Comparison of ENCODE assay signal across 14 mouse cellular contexts in the genomic region with DNA sequence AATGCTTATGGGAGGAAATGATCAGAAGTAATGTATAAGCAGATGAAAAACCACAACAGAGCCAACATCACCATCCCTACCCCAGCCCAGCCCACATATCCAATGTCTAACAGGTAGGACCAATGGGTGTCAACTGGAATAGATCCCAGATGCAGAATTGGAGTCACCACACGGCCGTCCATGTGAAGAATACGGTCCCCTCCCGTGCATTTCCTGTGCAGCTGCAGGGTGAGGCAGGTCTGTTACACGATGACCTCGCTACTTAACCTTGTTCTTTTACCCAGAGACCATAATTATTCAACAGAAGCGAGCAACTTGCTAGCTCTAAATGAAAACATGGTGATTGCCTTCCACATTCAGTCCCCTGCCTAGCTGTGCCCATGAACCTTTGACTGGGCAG. TPM values are rescaled to one million over a fixed set of nuclear protein-coding genes. Genes with fewer than 3 reads are reported as not detected.
DNase-seq lines count a peak whose midpoint lies in the region; ATAC-seq and TF ChIP-seq lines count a peak whose summit lies in the region.
"Had no signal": no experiment of that assay in that cellular context is flagged by ENCODE, and none has a peak within 500 bp of the region (broad histone marks: within the 10 kb centered on the region; RNA-seq: fewer than 3 reads in every experiment).

No protein-coding gene starts in this region.

- no peaks in the 10 kb centered on the region for H3K36me3 ChIP-seq in CH12.LX (replicated peaks in 1 of 2; ENCODE audit: control insufficient read depth in 1 of 2, insufficient read depth in 1 of 2, low read length in 1 of 2)
- no peaks in the 10 kb centered on the region for H3K36me3 ChIP-seq in limb, embryonic 11.5 days (ENCODE audit: control insufficient read depth, insufficient read depth, low read length)
- H3K36me3 ChIP-seq: midbrain, embryonic 10.5 days had no signal

- dilution Hi-C loops in CH12.LX (cut with MboI; ENCODE audit: extremely low pct_ligation_motif_present, extremely low pct_unique_long_range_greater_than_20kb, low sequenced_read_pairs): no loop called here

- no peak for TF ChIP-seq RAD21 in CH12.LX (IDR thresholded peaks at IDR 0.05; ENCODE audit: low read depth, low read length)

- H3K4me2 ChIP-seq in CH12.LX (ENCODE audit: insufficient read depth, low read depth, poor library complexity, severe bottlenecking): no peak overlapping the region
- no peak overlapping the region for H3K4me2 ChIP-seq in limb, embryonic 11.5 days (ENCODE audit: low read depth, severe bottlenecking)

- no peak overlapping the region for H3K4me3 ChIP-seq in CH12.LX (replicated peaks in 1 of 3; ENCODE audit: low read depth in 2 of 3, low read length in 2 of 3, poor library complexity in 1 of 3)
- no peak overlapping the region for H3K4me3 ChIP-seq in limb, embryonic 11.5 days (ENCODE audit: low read depth, low read length)
- H3K4me3 ChIP-seq: erythroblast, embryonic 14.5 days; midbrain, embryonic 10.5 days had no signal

- peaks cover 4% of the 10 kb centered on the region for H3K9me3 ChIP-seq in CH12.LX (replicated peaks; ENCODE audit: low read length)
- H3K9me3 ChIP-seq in limb, embryonic 11.5 days (ENCODE audit: control insufficient read depth, low read length): no peaks in the 10 kb centered on the region; the same call in 1 of the 2 replicates
- H3K9me3 ChIP-seq: midbrain, embryonic 10.5 days had no signal

- H3K9ac ChIP-seq in CH12.LX (ENCODE audit: insufficient read depth, low read depth): no peak overlapping the region
- H3K9ac ChIP-seq in limb, embryonic 11.5 days (ENCODE audit: low read length): no peak overlapping the region
- H3K9ac ChIP-seq: liver, embryonic 14.5 days had no signal

- no peak for TF ChIP-seq POLR2A in CH12.LX (IDR thresholded peaks at IDR 0.05; ENCODE audit: low read depth, low read length)

- H3K79me2 ChIP-seq in CH12.LX (replicated peaks; ENCODE audit: control insufficient read depth, extremely low read depth, insufficient read depth, poor library complexity, severe bottlenecking): no peaks in the 10 kb centered on the region

- in situ Hi-C loops in CH12.LX (cut with MboI; ENCODE audit: low pct_ligation_motif_present, low pct_unique_long_range_greater_than_20kb, low sequenced_read_pairs): loop anchor here (5.0 to 25.0 kb wide), 7 partner anchors 275 to 788 kb away; no protein-coding TSS in a partner anchor

- H3K4me1 ChIP-seq in CH12.LX (ENCODE audit: control insufficient read depth in 1 of 2, insufficient read depth in 2 of 2): peaks cover 8 to 18% of the 10 kb centered on the region in 2 experiments
- H3K4me1 ChIP-seq in limb, embryonic 11.5 days (ENCODE audit: control insufficient read depth, insufficient read depth, low read length): peaks cover 5% of the 10 kb centered on the region; the same call in 1 of the 2 replicates
- H3K4me1 ChIP-seq: midbrain, embryonic 10.5 days had no signal

- no peak for TF ChIP-seq CTCF in CH12.LX (conservative IDR thresholded peaks at IDR 0.05 in 1 of 2, IDR thresholded peaks at IDR 0.05 in 1 of 2; ENCODE audit: low read depth in 2 of 2, low read length in 2 of 2)

- no peaks in the 10 kb centered on the region for H3K27me3 ChIP-seq in CH12.LX (replicated peaks)
- H3K27me3 ChIP-seq in limb, embryonic 11.5 days (ENCODE audit: control insufficient read depth, insufficient read depth, low read length): no peaks in the 10 kb centered on the region

- no peak overlapping the region for H3K27ac ChIP-seq in CH12.LX (ENCODE audit: insufficient read depth, low read depth)
- H3K27ac ChIP-seq in limb, embryonic 11.5 days (replicated peaks; ENCODE audit: low read depth, low read length): no peak overlapping the region
- H3K27ac ChIP-seq: liver, embryonic 14.5 days; midbrain, embryonic 10.5 days had no signal

- no peak for ATAC-seq in limb, embryonic 11.5 days (ENCODE audit: insufficient number of reproducible peaks, low FRiP score, low TSS enrichment, low read depth)
- no peak for ATAC-seq in erythroid progenitor cell, adult 5-6 weeks (replicated peaks; ENCODE audit: low FRiP score, poor library complexity, severe bottlenecking)

- DNase-seq in kidney, adult 11 months: peak; percentile 41
- DNase-seq in kidney, postnatal 14 days: no peak
- DNase-seq in 416B (ENCODE audit: low read depth) (peak; percentile 36), CH12.LX (ENCODE audit: extremely low read depth) (peak; percentile 42)
- DNase-seq in limb, embryonic 11.5 days (ENCODE audit: low spot score): peak; percentile 35
- no peak for DNase-seq in retina, postnatal 1 day
- DNase-seq: cerebellum, adult 11-12 months; heart, postnatal 10 days; lung, postnatal 14 days; right cerebral cortex, postnatal 14 days had no signal

- no peak for TF ChIP-seq EP300 in CH12.LX (IDR thresholded peaks at IDR 0.05; ENCODE audit: low read length)

- 18% methylated on average over 7 of the region's 7 CpGs for WGBS in limb, embryonic 11.5 days

TF ChIP-seq in CH12.LX, 34 proteins besides CTCF, POLR2A, EP300 and RAD21:
- TF ChIP-seq IRF4 (IDR thresholded peaks at IDR 0.05; ENCODE audit: low read depth, low read length): no peak
- no peak for TF ChIP-seq ZKSCAN1 (IDR thresholded peaks at IDR 0.05; ENCODE audit: borderline replicate concordance, low read depth, low read length)
- TF ChIP-seq BHLHE40 (IDR thresholded peaks at IDR 0.05; ENCODE audit: low read depth, low read length): peak; percentile 59; the same call in 1 of the 2 replicates
- TF ChIP-seq PAX5 (IDR thresholded peaks at IDR 0.05; ENCODE audit: low read length): no peak
- TF ChIP-seq TCF12 (IDR thresholded peaks at IDR 0.05; ENCODE audit: low read depth, low read length): no peak

RNA-seq across cellular contexts. Expression of gene Foxo3, which starts 23.4 kb away (rescaled TPM):
- total RNA-seq in CH12.LX (2012; rRNA removed) (13.0 and 18.2 TPM in 2 replicates), CH12.LX (2014; rRNA removed) (8.8 and 9.2 TPM in 2 replicates)
- polyA plus RNA-seq in CH12.LX (2012; ENCODE audit: insufficient read length, low read depth): 10.7 and 12.6 TPM in 2 replicates
- polyA plus RNA-seq in limb, embryonic 11.5 days (2014; fragmentation: Nextera tagmentation; extraction: Ambion mirVana): 6.2 and 6.9 TPM in 2 replicates
- 112 and 118 TPM in 2 replicates for total RNA-seq in erythroid progenitor cell, adult 5-6 weeks (2015; ENCODE audit: low replicate concordance)
- 181 and 233 TPM in 2 replicates for total RNA-seq in erythroid progenitor cell, adult 5-6 weeks (2017; ENCODE audit: low replicate concordance)

Comparison
In these comparisons a context has a peak if more than half of its experiments do, and no peak if none do; other contexts are left out.
1. DNase-seq: peak in kidney, adult 11 months (single experiment), 416B (single experiment), CH12.LX (single experiment) and limb, embryonic 11.5 days (single experiment); none in kidney, postnatal 14 days (single experiment) and retina, postnatal 1 day (single experiment).
2. RNA of gene Foxo3, which starts 23.4 kb away (total RNA-seq): 112 to 233 TPM in erythroid progenitor cell, adult 5-6 weeks; 8.8 to 18.2 TPM in CH12.LX; every median in the first group is over 4 times any median in the second.